Mouse (Mus musculus) liver, embryonic 16.5 days (tissue): Measurements from ENCODE around the gene Lin28a. TPM values are rescaled to one million over a fixed set of nuclear protein-coding genes. Genes with fewer than 3 reads are reported as not detected.

Source experiments
- ATAC-seq: fragments of 200-750 bp; cut with Nextera tagmentation; 2 replicates; pipeline ENCODE4 v1.8.0; 2017; ENCODE audit warnings: low read depth, mild to moderate bottlenecking, moderate number of reproducible peaks, moderate library complexity
- H3K27ac ChIP-seq: fragments of 300-500 bp; sonication (generic); 2 replicates; pipeline ENCODE4 v1.5.1; 2014; ENCODE audit warnings: mild to moderate bottlenecking, low read length
- H3K27me3 ChIP-seq: fragments of 300-500 bp; sonication (generic); 2 replicates; pipeline ENCODE4 v1.6.1; 2014; ENCODE audit warnings: low read depth, low read length, mixed read lengths; ENCODE audit not compliant: control insufficient read depth, insufficient read depth
- H3K36me3 ChIP-seq: fragments of 300-500 bp; sonication (generic); 2 replicates; pipeline ENCODE4 v1.6.1; 2014; ENCODE audit warnings: mild to moderate bottlenecking; ENCODE audit not compliant: control insufficient read depth, insufficient read depth
- H3K4me1 ChIP-seq: fragments of 300-500 bp; sonication (generic); 2 replicates; pipeline ENCODE4 v1.6.1; 2014; ENCODE audit warnings: low read depth, low read length, mixed read lengths; ENCODE audit not compliant: control insufficient read depth
- H3K4me2 ChIP-seq: fragments of 300-500 bp; sonication (generic); 2 replicates; pipeline ENCODE4 v1.6.1; 2014; ENCODE audit warnings: low read depth, low read length, mixed read lengths
- H3K4me3 ChIP-seq: fragments of 300-500 bp; sonication (generic); 2 replicates; pipeline ENCODE4 v1.5.1; 2014; ENCODE audit warnings: low read depth, mild to moderate bottlenecking, low read length
- H3K9ac ChIP-seq: fragments of 300-500 bp; sonication (generic); 2 replicates; pipeline ENCODE4 v1.6.1; 2014; ENCODE audit warnings: low read depth, low read length
- H3K9me3 ChIP-seq: fragments of 300-500 bp; sonication (generic); replicated peaks from 2 replicates; pipeline ENCODE4 v1.6.1; 2016; ENCODE audit warnings: low read length; ENCODE audit not compliant: control insufficient read depth
- WGBS: fragments of 180-500 bp; shearing (Covaris S2); extraction: QIAGEN DNeasy Blood & Tissue Kit; methylation state at CpG from one replicate; pipeline ENCODE4 v1.1.7; 2014; ENCODE audit not compliant: insufficient replicate concordance; 5-methylcytosine and 5-hydroxymethylcytosine counted together
- polyA plus RNA-seq: library from polyadenylated mRNA; unstranded; fragments of >200 nt; fragmentation: Nextera tagmentation; extraction: Ambion mirVana; gene quantifications from 2 replicates; pipeline ENCODE4 v1.2.1, GENCODE M21; 2015

The Lin28a gene
- polyA plus RNA-seq, 1 experiment from 2014 or later: 1.5 TPM

DNA sequence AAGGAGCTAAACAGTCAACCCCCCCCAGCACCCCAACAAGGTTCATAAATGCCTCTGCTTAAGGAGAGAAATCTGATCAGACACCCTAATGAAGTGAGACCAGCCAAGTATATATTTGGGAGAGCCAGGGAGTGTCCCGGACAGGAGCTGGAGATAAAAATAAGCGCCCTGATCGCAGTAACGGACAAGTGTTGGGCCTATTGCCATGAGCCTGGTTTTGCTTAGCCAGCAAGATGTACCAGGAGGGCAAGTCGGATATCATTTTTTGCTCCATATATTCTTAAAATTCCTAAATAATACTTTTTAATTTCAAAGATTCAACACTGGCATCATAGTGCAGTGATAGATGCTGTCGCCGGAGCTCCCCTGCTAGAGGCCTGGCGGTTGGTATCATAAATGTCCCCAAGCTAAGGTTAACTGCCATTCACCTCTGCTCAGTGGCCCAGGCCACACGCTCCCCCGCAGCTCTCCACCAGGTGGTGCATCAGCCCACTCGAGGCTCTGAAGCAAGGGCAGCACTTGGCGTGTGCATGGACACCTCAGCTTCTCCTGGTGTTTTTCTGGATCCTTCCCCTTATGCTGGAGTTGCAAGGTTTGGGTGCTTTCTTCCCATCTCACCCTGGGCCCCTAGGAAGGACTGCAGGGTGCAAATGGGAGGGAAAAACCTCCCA, 5.6 kb downstream of the Lin28a start:
- ATAC-seq: no peak
- H3K9ac ChIP-seq: no peak overlapping the region
- WGBS: 55% methylated on average over 12 of the region's 12 CpGs
- no peak overlapping the region for H3K4me2 ChIP-seq
- H3K4me1 ChIP-seq: peaks cover 7% of the 10 kb centered on the region
- H3K9me3 ChIP-seq: no peaks in the 10 kb centered on the region
- H3K4me3 ChIP-seq: no peak overlapping the region
- H3K36me3 ChIP-seq: no peaks in the 10 kb centered on the region
- peaks cover 26% of the 10 kb centered on the region for H3K27me3 ChIP-seq
- H3K27ac ChIP-seq: no peak overlapping the region

DNA sequence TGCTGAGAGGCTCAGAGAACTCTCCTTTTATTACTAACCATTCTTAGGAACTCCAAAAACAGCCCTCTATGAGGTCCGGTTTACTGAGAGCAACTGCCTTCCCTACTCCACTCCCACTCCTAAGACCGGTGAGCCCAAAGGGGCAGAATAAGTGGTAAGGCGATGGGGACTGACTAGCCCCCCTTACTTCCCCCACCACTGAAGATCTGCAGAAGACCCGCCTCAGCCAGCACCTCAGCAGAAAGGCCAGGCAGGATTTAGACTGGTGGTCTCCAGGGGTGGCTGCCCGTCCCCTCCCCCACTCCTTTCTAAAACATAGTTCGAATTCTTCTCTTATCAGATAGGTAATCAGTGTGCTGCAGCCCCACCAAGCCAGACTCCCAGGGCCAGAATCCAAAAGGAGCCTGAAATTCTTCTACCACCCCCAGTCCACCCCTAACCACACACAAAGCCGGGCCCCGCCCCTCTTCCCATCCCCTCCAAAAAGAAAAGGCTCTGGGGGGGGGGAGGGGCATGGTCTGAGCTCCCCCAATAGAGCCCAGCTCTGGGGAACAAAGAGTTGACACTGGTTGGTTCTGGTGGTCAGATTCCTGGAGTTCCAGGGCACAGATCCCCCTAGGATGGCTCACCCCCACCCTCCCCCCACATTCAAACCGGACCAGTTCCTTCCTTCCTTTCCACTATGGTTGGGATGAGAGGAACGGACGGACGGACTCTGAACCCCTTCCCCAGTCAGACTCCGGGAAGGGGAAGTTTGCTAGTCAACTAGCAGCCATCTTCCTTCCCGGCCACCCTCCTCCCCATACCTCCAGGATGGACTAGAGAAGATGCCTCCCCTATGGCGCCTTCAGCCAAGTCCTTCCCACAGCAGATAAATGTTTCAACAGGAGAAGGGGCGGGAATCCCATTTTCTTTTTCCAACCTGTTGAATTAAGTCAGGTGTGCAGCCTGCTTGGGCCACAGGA, 6.9 kb downstream of the Lin28a start:
- H3K4me3 ChIP-seq: peak overlapping the region; percentile 33

DNA sequence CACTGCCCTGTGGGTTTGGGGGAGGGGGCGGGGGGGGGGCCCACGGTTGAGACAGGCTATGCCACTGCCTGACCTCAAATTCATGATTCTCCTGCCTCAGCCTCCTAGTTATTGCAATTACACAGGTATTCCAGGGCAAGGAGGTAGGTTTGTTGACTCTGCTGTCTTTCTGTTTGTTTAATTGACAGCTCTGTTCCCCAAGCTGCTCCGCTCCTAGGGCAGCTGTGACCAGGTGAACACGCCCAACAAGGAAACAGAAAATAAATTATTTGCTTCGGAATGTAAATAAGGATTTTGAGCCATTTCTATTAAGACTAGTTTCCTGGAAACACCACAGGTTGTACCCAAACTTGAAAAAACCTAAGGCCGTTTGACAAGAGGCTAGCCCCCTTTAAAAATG, 8.9 kb downstream of the Lin28a start:
- Histone ChIP-seq H3K4me1 (no peaks in the 10 kb centered on the region; the same call in 1 of the 2 replicates), H3K4me2 (no peak overlapping the region), H3K36me3 (no peaks in the 10 kb centered on the region), H3K27me3 (0 out of 2 replicates have a peak, but pooled peaks cover 2% of the 10 kb centered on the region), H3K9ac (no peak overlapping the region), H3K4me3 (no peak overlapping the region), H3K9me3 (no peaks in the 10 kb centered on the region), H3K27ac (no peak overlapping the region)
- WGBS: 38% methylated on average over 6 of the region's 6 CpGs
- ATAC-seq: no peak

More for the DNA sequence above, 6.9 kb downstream of the Lin28a start:
- 16% methylated on average over 16 of the region's 16 CpGs for WGBS
- Histone ChIP-seq H3K4me2 (no peak overlapping the region), H3K27ac (no peak overlapping the region), H3K9me3 (no peaks in the 10 kb centered on the region), H3K4me1 (no peaks in the 10 kb centered on the region; the same call in 1 of the 2 replicates), H3K27me3 (peaks cover 13% of the 10 kb centered on the region), H3K36me3 (no peaks in the 10 kb centered on the region), H3K9ac (no peak overlapping the region)
- no peak for ATAC-seq

DNA sequence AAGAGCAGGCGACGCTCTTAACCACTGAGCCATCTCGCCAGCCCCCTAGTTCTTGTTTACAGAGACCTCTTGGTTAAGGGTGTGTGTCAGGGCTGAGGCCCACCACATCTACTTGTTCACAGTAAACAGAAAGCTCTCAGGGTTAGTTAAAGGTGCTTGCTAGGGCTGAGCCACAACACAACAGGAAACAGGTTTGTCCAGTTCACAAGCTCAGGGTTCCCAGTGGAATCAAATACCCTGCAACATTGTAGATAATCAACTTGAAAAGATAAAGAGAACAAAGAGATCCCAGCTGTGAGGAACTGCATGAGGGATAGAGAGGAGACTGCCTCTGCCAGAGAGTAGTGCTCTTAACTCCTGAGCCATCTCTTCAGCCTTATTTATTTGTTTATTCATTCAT, 11.8 kb downstream of the Lin28a start:
- no peak overlapping the region for H3K4me2 ChIP-seq
- no peaks in the 10 kb centered on the region for H3K27me3 ChIP-seq
- H3K9me3 ChIP-seq: no peaks in the 10 kb centered on the region
- no peaks in the 10 kb centered on the region; the same call in 1 of the 2 replicates for H3K4me1 ChIP-seq
- H3K36me3 ChIP-seq: no peaks in the 10 kb centered on the region
- no peak overlapping the region for H3K27ac ChIP-seq
- H3K4me3 ChIP-seq: no peak overlapping the region
- H3K9ac ChIP-seq: no peak overlapping the region
- WGBS: 64% methylated on average over 3 of the region's 3 CpGs
- no peak for ATAC-seq

DNA sequence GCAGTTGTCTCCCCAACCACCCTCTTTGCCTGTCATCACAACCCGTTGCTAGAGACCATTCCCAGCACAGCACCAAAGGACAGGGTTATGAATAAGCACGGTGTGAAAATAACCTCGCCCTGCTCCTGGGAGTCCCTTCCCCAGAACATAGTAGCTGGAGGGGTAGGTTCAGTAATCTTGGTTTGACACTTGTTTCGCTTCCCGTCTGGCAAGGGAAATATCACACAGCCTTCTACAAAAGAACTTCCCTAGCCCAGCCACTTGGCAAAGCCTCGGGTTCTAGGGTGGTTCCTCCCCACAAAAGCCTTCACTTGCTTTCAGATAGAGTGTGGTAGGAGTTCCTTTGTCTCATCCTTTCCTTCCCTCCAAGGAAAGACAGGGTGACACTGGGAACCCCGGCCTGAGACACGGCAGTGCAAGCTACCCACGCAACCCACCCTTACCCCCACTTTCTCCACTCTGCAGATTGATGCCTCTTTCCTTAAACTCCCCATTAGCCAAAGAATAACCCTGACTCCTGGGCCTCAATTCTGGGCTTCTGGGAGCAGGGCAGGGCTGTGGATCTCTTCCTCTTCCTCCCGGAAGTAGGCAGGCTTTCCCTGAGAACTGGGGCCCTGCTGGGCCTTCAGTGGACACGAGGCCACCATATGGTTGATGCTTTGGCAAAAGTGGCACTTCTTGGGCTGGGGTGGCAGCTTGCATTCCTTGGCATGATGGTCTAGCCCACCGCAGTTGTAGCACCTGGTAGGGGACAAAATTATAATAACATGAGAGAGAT, 12.9 kb downstream of the Lin28a start:
- Histone ChIP-seq H3K4me1 (peaks cover 7% of the 10 kb centered on the region), H3K4me2 (no peak overlapping the region), H3K27me3 (no peaks in the 10 kb centered on the region), H3K4me3 (no peak overlapping the region), H3K27ac (no peak overlapping the region), H3K9ac (no peak overlapping the region), H3K36me3 (no peaks in the 10 kb centered on the region), H3K9me3 (no peaks in the 10 kb centered on the region)
- 57% methylated on average over 12 of the region's 12 CpGs for WGBS
- no peak for ATAC-seq

DNA sequence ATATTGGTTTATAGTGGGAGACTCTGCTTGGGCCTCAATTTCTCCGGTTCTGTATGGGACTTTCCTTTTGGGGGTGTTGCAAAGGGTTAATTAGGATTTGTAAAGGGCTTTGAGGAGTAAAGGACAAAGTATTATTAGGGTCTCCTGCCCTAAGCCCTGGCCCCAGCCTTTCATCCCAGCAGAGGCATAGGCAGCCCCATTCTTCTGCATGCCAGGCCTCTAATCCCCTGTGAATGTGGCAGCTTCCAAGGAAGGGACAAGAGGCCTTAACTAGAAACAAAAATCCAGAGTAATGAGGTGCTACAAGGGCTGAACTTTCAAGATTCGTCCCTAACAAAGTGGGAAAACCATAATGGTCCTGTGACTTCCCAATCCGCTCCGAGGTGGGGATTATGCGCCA, 15.7 kb downstream of the Lin28a start:
- Histone ChIP-seq H3K36me3 (no peaks in the 10 kb centered on the region), H3K4me1 (peaks cover 12% of the 10 kb centered on the region), H3K9ac (no peak overlapping the region), H3K4me2 (no peak overlapping the region), H3K27ac (no peak overlapping the region), H3K27me3 (no peaks in the 10 kb centered on the region), H3K4me3 (no peak overlapping the region), H3K9me3 (no peaks in the 10 kb centered on the region)
- no peak for ATAC-seq
- 63% methylated on average over 5 of the region's 5 CpGs for WGBS

DNA sequence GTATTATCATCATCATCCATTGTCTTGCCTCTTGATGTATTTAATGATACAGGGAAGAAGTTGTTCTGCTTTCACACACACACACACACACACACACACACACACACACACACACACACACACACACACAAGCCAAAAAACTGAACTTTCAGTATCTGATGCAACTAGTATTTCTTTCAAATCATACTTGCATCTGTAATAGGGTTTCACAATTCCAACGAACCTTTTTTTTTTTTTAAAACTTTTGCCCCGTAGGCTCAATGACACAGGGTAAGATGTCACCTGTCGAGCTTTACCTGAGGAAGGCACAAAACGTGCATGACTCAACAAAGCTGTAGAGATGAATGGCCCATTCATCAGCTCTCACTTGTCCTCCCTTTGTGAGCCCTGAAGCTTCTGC, 16.4 kb downstream of the Lin28a start:
- Histone ChIP-seq H3K4me3 (no peak overlapping the region), H3K36me3 (no peaks in the 10 kb centered on the region)

DNA sequence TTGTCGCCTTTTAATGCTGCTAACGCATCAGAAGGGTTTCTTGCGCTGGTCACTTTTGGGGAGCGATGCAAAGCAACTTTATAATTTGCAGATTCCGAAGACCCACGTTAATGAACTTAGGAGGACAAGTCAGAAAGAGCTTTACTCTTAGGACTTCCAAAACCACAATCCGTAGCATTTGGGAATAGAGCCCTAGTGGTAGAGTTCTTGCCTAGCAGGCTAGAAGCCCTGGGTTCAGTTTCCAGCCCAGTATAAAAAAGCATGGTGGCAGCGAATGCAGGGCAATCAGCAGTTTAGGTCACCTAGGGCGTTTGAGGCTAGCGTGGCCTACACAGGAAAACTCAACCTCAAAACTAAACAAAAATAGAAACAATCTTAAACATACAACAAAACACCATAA, 16.9 kb downstream of the Lin28a start:
- WGBS: 61% methylated on average over 10 of the region's 10 CpGs
- no peaks in the 10 kb centered on the region for H3K27me3 ChIP-seq
- H3K9ac ChIP-seq: no peak overlapping the region
- H3K4me3 ChIP-seq: no peak overlapping the region
- H3K4me1 ChIP-seq: peaks cover 12% of the 10 kb centered on the region
- H3K27ac ChIP-seq: no peak overlapping the region
- no peaks in the 10 kb centered on the region for H3K36me3 ChIP-seq
- no peak overlapping the region for H3K4me2 ChIP-seq
- ATAC-seq: no peak
- H3K9me3 ChIP-seq: no peaks in the 10 kb centered on the region

More for the DNA sequence above, 16.4 kb downstream of the Lin28a start:
- ATAC-seq: no peak
- Histone ChIP-seq H3K27me3 (no peaks in the 10 kb centered on the region), H3K4me2 (no peak overlapping the region), H3K27ac (no peak overlapping the region), H3K9ac (no peak overlapping the region), H3K4me1 (peaks cover 12% of the 10 kb centered on the region), H3K9me3 (no peaks in the 10 kb centered on the region)
- WGBS: 54% methylated on average over 4 of the region's 4 CpGs
